Mouse (Mus musculus) midbrain, postnatal 0 days (tissue): ENCODE measurements around the gene Mboat1. TPM values are rescaled to one million over a fixed set of nuclear protein-coding genes. Genes with fewer than 3 reads are reported as not detected.

Experiments used
- ATAC-seq: fragments of 200-750 bp; cut with Nextera tagmentation; 2 replicates; pipeline ENCODE4 v1.8.0; 2017; ENCODE audit warnings: moderate number of reproducible peaks, mild to moderate bottlenecking, moderate TSS enrichment, moderate library complexity; ENCODE audit not compliant: low FRiP score
- DNase-seq: peaks from one replicate; pipeline ENCODE4 v3.0.0-alpha.2; 2015; ENCODE audit warnings: low spot score
- H3K27ac ChIP-seq: fragments of 300-500 bp; sonication (generic); 2 replicates; pipeline ENCODE4 v1.5.1; 2014; ENCODE audit warnings: low read depth, mild to moderate bottlenecking, low read length, mixed read lengths
- H3K27me3 ChIP-seq: fragments of 300-500 bp; sonication (generic); 2 replicates; pipeline ENCODE4 v1.6.1; 2014; ENCODE audit warnings: low read length, control low read depth, mixed read lengths; ENCODE audit not compliant: insufficient read depth
- H3K36me3 ChIP-seq: fragments of 300-500 bp; sonication (generic); 2 replicates; pipeline ENCODE4 v1.6.1; 2014; ENCODE audit warnings: low read length, control low read depth, mixed read lengths; ENCODE audit not compliant: insufficient read depth
- H3K4me1 ChIP-seq: fragments of 300-500 bp; sonication (generic); 2 replicates; pipeline ENCODE4 v1.6.1; 2014; ENCODE audit warnings: mild to moderate bottlenecking, control low read depth, antibody characterized with exemption, low read length, mixed read lengths; ENCODE audit not compliant: insufficient read depth
- H3K4me2 ChIP-seq: fragments of 300-500 bp; sonication (generic); 2 replicates; pipeline ENCODE4 v1.6.1; 2014; ENCODE audit warnings: low read depth, mild to moderate bottlenecking, low read length, mixed read lengths; ENCODE audit not compliant: poor library complexity, severe bottlenecking
- H3K4me3 ChIP-seq: fragments of 300-500 bp; sonication (generic); 2 replicates; pipeline ENCODE4 v1.5.1; 2014; ENCODE audit warnings: low read depth, mild to moderate bottlenecking, low read length, moderate library complexity
- H3K9ac ChIP-seq: fragments of 300-500 bp; sonication (generic); replicated peaks from 2 replicates; pipeline ENCODE4 v1.6.1; 2014; ENCODE audit warnings: mild to moderate bottlenecking, low read length, moderate library complexity, mixed read lengths; ENCODE audit not compliant: poor library complexity, severe bottlenecking
- H3K9me3 ChIP-seq: fragments of 300-500 bp; sonication (generic); 2 replicates; pipeline ENCODE4 v1.6.1; 2016; ENCODE audit warnings: low read length, control low read depth
- CTCF ChIP-seq: IDR thresholded peaks from 2 replicates; pipeline ENCODE4 v1.5.1; 2016; ENCODE audit warnings: antibody characterized with exemption, mild to moderate bottlenecking
- WGBS: fragments of 180-500 bp; shearing (Covaris S2); extraction: QIAGEN DNeasy Blood & Tissue Kit; methylation state at CpG from one replicate; pipeline ENCODE4 v1.1.7; 2014; 5-methylcytosine and 5-hydroxymethylcytosine counted together
- polyA plus RNA-seq: library from polyadenylated mRNA; unstranded; fragments of >200 nt; fragmentation: Nextera tagmentation; extraction: Ambion mirVana; gene quantifications from 2 replicates; pipeline ENCODE4 v1.2.1, GENCODE M21; 2015
- total RNA-seq: library from RNA; depleted of rRNA; stranded (reverse); fragments of >200 nt; gene quantifications from 2 replicates; pipeline ENCODE4 v1.2.3, GENCODE M21; 2014

Mboat1 gene
- total and polyA plus RNA-seq, 2 experiments from 2014 or later: 1.4 to 1.7 TPM

- Histone ChIP-seq H3K9me3 (no peaks in the 10 kb centered on the region), H3K27me3 (no peaks in the 10 kb centered on the region), H3K36me3 (no peaks in the 10 kb centered on the region), H3K4me3 (no peak overlapping the region), H3K9ac (no peak overlapping the region), H3K4me2 (no peak overlapping the region), H3K4me1 (no peaks in the 10 kb centered on the region), H3K27ac (no peak overlapping the region)
- no peak for ATAC-seq
- TF ChIP-seq CTCF: no peak
- DNase-seq: no peak
- WGBS: 89% methylated on average over 2 of the region's 2 CpGs
Measured at GRCm38 (mm10) chr13:30200737-30201136, 64.4 kb downstream of the Mboat1 start.

- Histone ChIP-seq H3K27ac (no peak overlapping the region), H3K4me1 (no peaks in the 10 kb centered on the region), H3K4me2 (no peak overlapping the region), H3K9ac (no peak overlapping the region), H3K27me3 (no peaks in the 10 kb centered on the region), H3K4me3 (no peak overlapping the region), H3K36me3 (no peaks in the 10 kb centered on the region), H3K9me3 (no peaks in the 10 kb centered on the region)
- DNase-seq: no peak
- TF ChIP-seq CTCF: no peak
- no peak for ATAC-seq
- WGBS: 93% methylated on average over 2 of the region's 2 CpGs
Measured at GRCm38 (mm10) chr13:30203018-30203417, 66.7 kb downstream of the Mboat1 start.

GRCm38 (mm10) chr13:30208176-30208575 is 71.9 kb downstream of the Mboat1 start:
- no peak for DNase-seq
- no peak for TF ChIP-seq CTCF
- Histone ChIP-seq H3K9me3 (no peaks in the 10 kb centered on the region), H3K9ac (no peak overlapping the region), H3K27ac (no peak overlapping the region), H3K4me1 (no peaks in the 10 kb centered on the region), H3K36me3 (no peaks in the 10 kb centered on the region), H3K4me2 (no peak overlapping the region), H3K4me3 (no peak overlapping the region), H3K27me3 (no peaks in the 10 kb centered on the region)
- WGBS: 94% methylated on average over 1 of the region's 1 CpGs
- ATAC-seq: no peak

- TF ChIP-seq CTCF: no peak
- Histone ChIP-seq H3K4me2 (no peak overlapping the region), H3K36me3 (no peaks in the 10 kb centered on the region), H3K4me3 (no peak overlapping the region), H3K9ac (no peak overlapping the region), H3K4me1 (no peaks in the 10 kb centered on the region), H3K9me3 (no peaks in the 10 kb centered on the region), H3K27ac (no peak overlapping the region), H3K27me3 (no peaks in the 10 kb centered on the region)
- DNase-seq (no peak), ATAC-seq (no peak)
- 53% methylated on average over 9 of the region's 9 CpGs for WGBS
Measured at GRCm38 (mm10) chr13:30213276-30213675, 77.0 kb downstream of the Mboat1 start.

- TF ChIP-seq CTCF: no peak
- no peak for DNase-seq
- no peak overlapping the region for H3K9ac ChIP-seq
- H3K4me3 ChIP-seq: no peak overlapping the region
- H3K27ac ChIP-seq: no peak overlapping the region
- no peaks in the 10 kb centered on the region for H3K36me3 ChIP-seq
- no peak overlapping the region for H3K4me2 ChIP-seq
- H3K27me3 ChIP-seq: no peaks in the 10 kb centered on the region
- WGBS: 85% methylated on average over 12 of the region's 12 CpGs
- H3K9me3 ChIP-seq: no peaks in the 10 kb centered on the region
- H3K4me1 ChIP-seq: no peaks in the 10 kb centered on the region
- no peak for ATAC-seq
Measured at GRCm38 (mm10) chr13:30217588-30218371, 81.5 kb downstream of the Mboat1 start.

- Histone ChIP-seq H3K9me3 (no peaks in the 10 kb centered on the region), H3K4me3 (no peak overlapping the region), H3K27ac (no peak overlapping the region), H3K4me1 (no peaks in the 10 kb centered on the region), H3K36me3 (no peaks in the 10 kb centered on the region), H3K9ac (no peak overlapping the region), H3K27me3 (no peaks in the 10 kb centered on the region), H3K4me2 (no peak overlapping the region)
- whole genome bisulfite sequencing: 84% methylated on average over 7 of the region's 7 CpGs
- TF ChIP-seq CTCF: no peak
- DNase-seq (no peak), ATAC-seq (no peak)
Measured at GRCm38 (mm10) chr13:30219597-30219996, 83.3 kb downstream of the Mboat1 start.
